Mouse (Mus musculus) erythroblast, embryonic 14.5 days (primary cell): ENCODE data around the gene Abhd14b.

Source experiments
- GATA1 ChIP-seq: IDR thresholded peaks from 2 replicates; pipeline ENCODE4 v1.6.1; 2012; ENCODE audit warnings: low read length, inconsistent platforms, mixed read lengths
- TAL1 ChIP-seq: IDR thresholded peaks from 3 replicates; pipeline ENCODE4 v1.6.1; 2012; ENCODE audit warnings: low read length, inconsistent platforms, mixed read lengths

GRCm38 (mm10) chr9:106499667-106500066 is 52.4 kb downstream of the Abhd14b start, which contains the start of gene Iqcf1:
- TF ChIP-seq GATA1 (no peak), TAL1 (no peak)
